Mouse (Mus musculus) layer of hippocampus, postnatal 25 days (tissue): Measurements from ENCODE around the gene Naa16. TPM values are rescaled to one million over a fixed set of nuclear protein-coding genes. Genes with fewer than 3 reads are reported as not detected.

Source experiments
- DNase-seq, 2 experiments: peaks; one replicate each; pipeline ENCODE4 v3.0.0; 2022; ENCODE audit warnings: mixed read lengths in 2 of 2, low spot score in 1 of 2; ENCODE audit errors: extremely low spot score in 1 of 2
- total RNA-seq, 2 experiments: library from RNA; stranded (reverse); gene quantifications; 2 replicates each; pipeline ENCODE4 v1.2.3; 2021

The Naa16 gene
- total RNA-seq, 2 experiments from 2014 or later = 10.4 to 11.9 TPM

DNA sequence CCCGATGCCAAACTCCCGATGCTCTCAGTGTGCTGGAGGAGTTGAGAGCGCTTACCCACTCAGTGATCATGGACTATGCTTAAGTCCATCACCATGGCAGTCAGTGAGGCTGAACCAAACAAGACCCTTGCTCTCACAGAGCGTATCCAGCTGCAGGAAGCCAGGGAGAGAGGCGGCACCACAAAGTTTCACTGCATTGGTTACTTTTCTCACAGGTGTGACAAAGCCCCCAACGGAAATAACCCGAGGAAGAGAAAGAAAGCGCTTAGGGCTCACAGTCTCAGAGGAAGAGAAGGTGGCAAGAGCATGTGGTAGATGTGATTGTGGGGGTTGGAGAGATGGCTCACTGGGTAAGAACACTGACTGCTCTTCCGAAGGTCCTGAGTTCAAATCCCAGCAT lies 110.1 kb downstream of the Naa16 start:
- no peak for DNase-seq

GRCm38 (mm10) chr14:79279494-79279893 lies 111.1 kb downstream of the Naa16 start:
- DNase-seq = no peak

- DNase-seq = no peak
Observed at GRCm38 (mm10) chr14:79278927-79279326, 111.7 kb downstream of the Naa16 start.

- DNase-seq = no peak
Observed at GRCm38 (mm10) chr14:79277922-79278321, 112.7 kb downstream of the Naa16 start.

- no peak for DNase-seq
Observed at GRCm38 (mm10) chr14:79275870-79276395, 114.6 kb downstream of the Naa16 start.

GRCm38 (mm10) chr14:79275441-79275840 lies 115.1 kb downstream of the Naa16 start:
- no peak for DNase-seq

Other genes starting within 250 kb of the Naa16 start
- gene Zfp957, start 143.4 kb downstream of the Naa16 start, total RNA-seq = not detected
- gene Rgcc, start 89.1 kb downstream of the Naa16 start, total RNA-seq = 10 to 100 TPM; 39.6 to 43.9 TPM
- 1 to 10 TPM; 6.3 to 6.4 TPM for gene Mtrf1, start 7.0 kb upstream of the Naa16 start, total RNA-seq
- gene Kbtbd7, start 35.7 kb upstream of the Naa16 start, total RNA-seq = 10 to 100 TPM; 42.2 to 45.7 TPM
- 1 to 10 TPM in 1 of 2 experiments, under 1 TPM in 1; 0.96 to 1.4 TPM for gene Kbtbd6, start 61.1 kb upstream of the Naa16 start, total RNA-seq
- 1 to 10 TPM; 4.8 to 5.7 TPM for gene Elf1, start 90.4 kb upstream of the Naa16 start, total RNA-seq
- gene Wbp4, start 90.7 kb upstream of the Naa16 start, total RNA-seq = 10 to 100 TPM; 46.6 to 53.0 TPM
- gene Sugt1, start 196.9 kb upstream of the Naa16 start, total RNA-seq = 10 to 100 TPM; 90.0 to 91.4 TPM